Comparison of ENCODE assay signal across 16 mouse cellular contexts in genomic region chr6:100613593-100614267, GRCm38 (mm10). TPM values are rescaled to one million over a fixed set of nuclear protein-coding genes. Genes with fewer than 3 reads are reported as not detected.
DNase-seq lines count a peak whose midpoint lies in the region; ATAC-seq and TF ChIP-seq lines count a peak whose summit lies in the region.
"Had no signal": no experiment of that assay in that cellular context is flagged by ENCODE, and none has a peak within 500 bp of the region (broad histone marks: within the 10 kb centered on the region; RNA-seq: fewer than 3 reads in every experiment).

No protein-coding gene starts in this region.

- H3K9ac ChIP-seq in hindbrain, embryonic 12.5 days: no peak overlapping the region
- H3K9ac ChIP-seq in hindbrain, embryonic 16.5 days (ENCODE audit: low read depth, low read length): no peak overlapping the region
- H3K9ac ChIP-seq in ES-E14 (ENCODE audit: insufficient read depth, low read depth, low read length, poor library complexity, severe bottlenecking): no peak overlapping the region
- H3K9ac ChIP-seq: limb, embryonic 15.5 days had no signal

- no peak overlapping the region for H3K27ac ChIP-seq in hindbrain, embryonic 12.5 days
- H3K27ac ChIP-seq in hindbrain, embryonic 16.5 days (ENCODE audit: low read depth, low read length): no peak overlapping the region
- no peak overlapping the region for H3K27ac ChIP-seq in ES-E14 (ENCODE audit: insufficient read depth, low read depth, low read length, poor library complexity, severe bottlenecking)
- H3K27ac ChIP-seq: kidney, postnatal 0 days; left cerebral cortex, adult 2 months; limb, embryonic 15.5 days had no signal

- no peak overlapping the region for H3K4me2 ChIP-seq in hindbrain, embryonic 12.5 days (replicated peaks)
- no peak overlapping the region for H3K4me2 ChIP-seq in hindbrain, embryonic 16.5 days (ENCODE audit: low read length)
- H3K4me2 ChIP-seq: limb, embryonic 15.5 days had no signal

- peaks cover 9% of the 10 kb centered on the region for H3K4me1 ChIP-seq in hindbrain, embryonic 12.5 days
- H3K4me1 ChIP-seq in hindbrain, embryonic 16.5 days (ENCODE audit: control insufficient read depth, insufficient read depth, low read depth, low read length): peaks cover 4% of the 10 kb centered on the region
- H3K4me1 ChIP-seq in ES-E14 (ENCODE audit: control insufficient read depth in 2 of 2, insufficient read depth in 2 of 2, low read length in 2 of 2, poor library complexity in 1 of 2): no peaks in the 10 kb centered on the region

- H3K27me3 ChIP-seq in hindbrain, embryonic 12.5 days: no peaks in the 10 kb centered on the region
- no peaks in the 10 kb centered on the region for H3K27me3 ChIP-seq in hindbrain, embryonic 16.5 days (replicated peaks; ENCODE audit: control insufficient read depth, insufficient read depth, low read length)
- H3K27me3 ChIP-seq: limb, embryonic 15.5 days had no signal

- in situ Hi-C loops in ES-E14 (cut with MboI; ENCODE audit: low sequenced_read_pairs in 2 of 2, unreplicated experiment in 2 of 2): no loop called here

- no peaks in the 10 kb centered on the region for H3K36me3 ChIP-seq in hindbrain, embryonic 12.5 days
- H3K36me3 ChIP-seq in hindbrain, embryonic 16.5 days (ENCODE audit: control insufficient read depth, insufficient read depth, low read length): no peaks in the 10 kb centered on the region
- peaks cover 2% of the 10 kb centered on the region; the same call in 1 of the 2 replicates for H3K36me3 ChIP-seq in ES-E14 (ENCODE audit: control insufficient read depth, insufficient read depth, low read length, poor library complexity, severe bottlenecking)
- H3K36me3 ChIP-seq: limb, embryonic 15.5 days had no signal

- DNase-seq in ES-E14 (ENCODE audit: low read depth, low spot score): no peak
- peak; percentile 56 for DNase-seq in brain, embryonic 14.5 days (ENCODE audit: low read depth)
- DNase-seq in lung, postnatal 36 days: peak; percentile 36
- no peak for DNase-seq in left cerebral cortex, adult 8-10 months (ENCODE audit: low spot score in 2 of 2)
- no peak for DNase-seq in layer of hippocampus, adult 18-20 months (ENCODE audit: low spot score in 2 of 2)
- DNase-seq in thymus, adult 18-20 months: no peak
- DNase-seq: adrenal gland, postnatal 25 days; cerebellum, adult 11-12 months; heart, adult 11 months; right cerebral cortex, adult 18-20 months; thymus, postnatal 4 days had no signal

- ATAC-seq in hindbrain, embryonic 12.5 days (ENCODE audit: low FRiP score): peak; percentile 35; the same call in 1 of the 2 replicates
- no peak for ATAC-seq in hindbrain, embryonic 16.5 days

- no peak for TF ChIP-seq CTCF in brain, embryonic 14.5 days (IDR thresholded peaks at IDR 0.05; ENCODE audit: borderline replicate concordance, extremely low read depth, insufficient read depth, insufficient read length)

- H3K4me3 ChIP-seq in hindbrain, embryonic 12.5 days: no peak overlapping the region
- no peak overlapping the region for H3K4me3 ChIP-seq in hindbrain, embryonic 16.5 days (ENCODE audit: low read length)
- H3K4me3 ChIP-seq in ES-E14 (ENCODE audit: insufficient read depth in 1 of 2, low read depth in 1 of 2, low read length in 2 of 2, poor library complexity in 1 of 2, severe bottlenecking in 1 of 2): no peak overlapping the region
- H3K4me3 ChIP-seq: left cerebral cortex, adult 2 months; limb, embryonic 15.5 days had no signal

- H3K9me3 ChIP-seq in hindbrain, embryonic 12.5 days (replicated peaks): no peaks in the 10 kb centered on the region
- H3K9me3 ChIP-seq in hindbrain, embryonic 16.5 days (ENCODE audit: control insufficient read depth, low read length): no peaks in the 10 kb centered on the region
- no peaks in the 10 kb centered on the region for H3K9me3 ChIP-seq in ES-E14 (ENCODE audit: control insufficient read depth, insufficient read depth, low read depth, low read length)
- H3K9me3 ChIP-seq: limb, embryonic 15.5 days had no signal

- WGBS in hindbrain, embryonic 12.5 days: 55% methylated on average over 6 of the region's 6 CpGs
- WGBS in hindbrain, embryonic 16.5 days: 45% methylated on average over 6 of the region's 6 CpGs

- TF ChIP-seq POLR2A in brain, embryonic 14.5 days (IDR thresholded peaks at IDR 0.05; ENCODE audit: borderline replicate concordance, extremely low read depth, insufficient read depth, insufficient read length, poor library complexity, severe bottlenecking): no peak

TF ChIP-seq in ES-E14, 5 proteins besides CTCF, POLR2A, EP300 and RAD21:
- TF ChIP-seq MAFK (IDR thresholded peaks at IDR 0.05; ENCODE audit: insufficient read depth, low read depth, low read length): no peak
- 0 out of 2 replicates have a peak, but pooled peaks have one; percentile 34 for TF ChIP-seq ZNF384 (IDR thresholded peaks at IDR 0.05; ENCODE audit: low read depth, low read length)

RNA-seq across cellular contexts. Expression of gene Shq1, which starts 57.2 kb away (rescaled TPM):
- 13.6 and 16.3 TPM in 2 replicates for polyA plus RNA-seq in hindbrain, embryonic 12.5 days (2016; fragmentation: Nextera tagmentation; extraction: Ambion mirVana)
- polyA plus RNA-seq in hindbrain, embryonic 16.5 days (2015; fragmentation: Nextera tagmentation; extraction: Ambion mirVana): 8.9 and 10.1 TPM in 2 replicates
- total RNA-seq in ES-E14 (2012; rRNA removed): 23.4 and 25.1 TPM in 2 replicates
- 6.0 and 8.7 TPM in 2 replicates for polyA plus RNA-seq in brain, embryonic 14.5 days (2012; rRNA removed)
- total RNA-seq in left cerebral cortex, adult 8-10 months (2022): 1 to 10 TPM; 6.0 to 6.6 (median 6.5) TPM
- 1 to 10 TPM; 6.4 to 6.5 TPM for total RNA-seq in layer of hippocampus, adult 18-20 months (2021)

Comparison
In these comparisons a context has a peak if more than half of its experiments do, and no peak if none do; other contexts are left out.
1. DNase-seq: peak in brain, embryonic 14.5 days (single experiment) and lung, postnatal 36 days (single experiment); none in ES-E14 (single experiment), left cerebral cortex, adult 8-10 months (0 of 2), layer of hippocampus, adult 18-20 months (0 of 2) and thymus, adult 18-20 months (0 of 2).